Mouse (Mus musculus) spleen, postnatal 14 days (tissue): Measurements from ENCODE around the gene Olfr560.

Experiments
- DNase-seq, 2 experiments: peaks; one replicate each; pipeline ENCODE4 v3.0.0; 2021 to 2022; ENCODE audit warnings: low spot score in 2 of 2

The Olfr560 gene

DNA sequence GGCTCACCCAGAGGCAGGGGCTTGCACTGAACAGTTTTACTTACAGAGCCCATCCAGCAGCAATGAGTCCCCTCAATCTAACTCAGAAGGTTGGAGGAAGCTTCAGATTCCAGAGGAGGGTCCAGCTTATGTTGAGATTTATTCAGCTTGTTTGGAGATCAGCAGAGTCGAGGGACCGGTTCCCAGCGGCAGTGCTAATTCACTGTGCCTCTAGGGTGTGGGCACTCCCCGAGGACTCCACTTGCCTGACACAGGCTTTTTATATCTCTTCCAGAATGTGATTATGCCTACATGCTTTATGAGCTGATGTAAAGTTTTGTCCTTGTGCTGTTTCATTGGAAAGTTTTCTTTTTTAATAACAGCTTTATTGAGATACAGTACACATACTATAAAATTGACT lies at the start of gene Olfr560, which contains the start of gene Olfr78:
Gene Olfr560 (minus strand): TSS at position 101 of the 400 bp plus-strand sequence.
Gene Olfr78 (minus strand): TSS at position 206 of the 400 bp plus-strand sequence.
- no peak for DNase-seq

GRCm38 (mm10) chr7:102803180-102803579 lies 44.0 kb upstream of the Olfr560 start, which contains the start of gene Olfr564:
Gene Olfr564 (plus strand): TSS chr7:102803480.
- no peak for DNase-seq

- DNase-seq = no peak
These were observed 11.8 kb upstream of the Olfr560 start, which contains the start of gene Olfr561 for GRCm38 (mm10) chr7:102770921-102771320. Gene Olfr561 (plus strand): TSS chr7:102771221.

DNA sequence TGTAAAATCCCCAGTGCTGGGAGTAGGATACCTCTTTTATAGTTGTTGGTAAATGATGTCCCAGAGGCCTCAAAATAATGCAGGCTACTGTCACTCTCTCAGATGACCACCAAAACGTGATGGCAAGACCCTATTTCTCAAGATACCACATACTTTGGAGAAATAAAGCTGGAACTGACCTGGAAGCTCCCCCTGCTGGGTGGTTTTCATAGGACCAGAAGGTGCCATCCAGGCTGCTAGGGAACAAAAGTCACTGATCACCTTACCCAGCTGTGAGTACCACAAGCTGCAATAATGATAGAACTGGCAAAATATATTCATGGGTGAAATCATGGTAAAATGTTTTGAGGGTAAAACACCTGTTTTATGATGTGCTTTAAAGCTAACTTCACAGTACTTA lies 7.1 kb downstream of the Olfr560 start:
- DNase-seq = no peak

- DNase-seq = no peak
These were observed 21.5 kb downstream of the Olfr560 start for GRCm38 (mm10) chr7:102737705-102738104.

GRCm38 (mm10) chr7:102733793-102734192 lies 25.4 kb downstream of the Olfr560 start:
- no peak for DNase-seq

- DNase-seq = no peak
These were observed 31.8 kb downstream of the Olfr560 start, which contains the start of gene Olfr559 for GRCm38 (mm10) chr7:102727391-102727790. Gene Olfr559 (minus strand): TSS chr7:102727491.

DNA sequence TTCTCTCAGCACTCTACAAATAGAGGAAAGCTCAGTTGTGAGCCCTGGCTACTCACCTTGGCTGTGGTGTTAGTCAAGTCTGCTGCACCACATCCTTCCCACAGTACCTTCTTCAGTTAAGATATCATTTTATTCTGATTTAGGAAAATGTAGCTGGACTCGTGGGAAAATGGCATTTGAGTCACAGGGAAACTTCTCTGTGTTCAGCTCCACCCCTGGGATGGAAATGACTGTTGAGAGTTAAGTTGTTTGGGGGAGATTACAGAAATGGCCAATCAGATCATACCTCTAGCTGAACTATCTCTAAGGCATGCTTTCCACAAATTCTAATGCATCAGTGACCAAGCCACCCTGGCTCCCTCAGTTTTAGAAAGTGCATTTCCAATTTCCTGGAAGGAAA lies 40.2 kb downstream of the Olfr560 start, which contains the start of gene Olfr33:
Gene Olfr33 (minus strand): TSS at position 101 of the 400 bp plus-strand sequence.
- DNase-seq = no peak

- no peak for DNase-seq
These were observed 57.3 kb downstream of the Olfr560 start, which contains the start of gene Olfr558 for GRCm38 (mm10) chr7:102701915-102702314. Gene Olfr558 (plus strand): TSS chr7:102702215.
